Mouse (Mus musculus) G1E (cell line): ENCODE data around the gene Rrp15. TPM values are rescaled to one million over a fixed set of nuclear protein-coding genes. Genes with fewer than 3 reads are reported as not detected.

Experiments
- ATAC-seq: 2 replicates; pipeline ENCODE4 v1.8.0; 2016; ENCODE audit warnings: mild to moderate bottlenecking; ENCODE audit not compliant: insufficient number of reproducible peaks, poor library complexity, low FRiP score, severe bottlenecking; ENCODE audit errors: extremely low read depth
- DNase-seq: peaks from one replicate; pipeline ENCODE4 v3.0.0; 2012; ENCODE audit warnings: low spot score
- H3K27me3 ChIP-seq: 2 replicates; pipeline ENCODE4 v1.6.1; 2012; ENCODE audit warnings: mild to moderate bottlenecking, low read length, inconsistent platforms; ENCODE audit not compliant: insufficient read depth
- H3K36me3 ChIP-seq: replicated peaks from 2 replicates; pipeline ENCODE3; 2012; ENCODE audit warnings: mild to moderate bottlenecking, inconsistent platforms
- H3K4me1 ChIP-seq: 2 replicates; pipeline ENCODE4 v1.6.1; 2012; ENCODE audit warnings: low read depth, low read length, inconsistent platforms, mixed read lengths; ENCODE audit not compliant: insufficient read depth
- H3K4me3 ChIP-seq: 2 replicates; pipeline ENCODE4 v1.5.1; 2012; ENCODE audit warnings: low read depth, mild to moderate bottlenecking, inconsistent platforms, low read length, moderate library complexity, mixed read lengths
- H3K9me3 ChIP-seq: replicated peaks from 2 replicates; pipeline ENCODE4 v1.6.1; 2012; ENCODE audit warnings: inconsistent platforms
- CTCF ChIP-seq: IDR thresholded peaks from 2 replicates; pipeline ENCODE4 v1.5.1; 2012; ENCODE audit warnings: low read depth, low read length, inconsistent platforms, mixed read lengths
- GATA1 ChIP-seq: IDR thresholded peaks from 2 replicates; pipeline ENCODE4 v1.6.1; 2012; ENCODE audit warnings: borderline replicate concordance, low read length, inconsistent platforms, mixed read lengths
- GATA2 ChIP-seq: IDR thresholded peaks from 2 replicates; pipeline ENCODE4 v1.6.1; 2012; ENCODE audit warnings: low read depth, low read length, inconsistent platforms, borderline replicate concordance
- POLR2AphosphoS5 ChIP-seq: IDR thresholded peaks from 2 replicates; pipeline ENCODE4 v1.6.1; 2012; ENCODE audit warnings: low read depth, low read length, inconsistent platforms; ENCODE audit not compliant: insufficient replicate concordance
- TAL1 ChIP-seq: conservative IDR thresholded peaks from 2 replicates; pipeline ENCODE4 v1.6.1; 2012; ENCODE audit warnings: low read depth, low read length, inconsistent platforms, mixed read lengths
- polyA plus RNA-seq: library from polyadenylated mRNA; stranded (reverse); fragments of >175 nt; gene quantifications from 2 replicates; pipeline ENCODE4 v1.2.3, GENCODE M21; 2012
- total RNA-seq, 2 experiments: library from RNA; stranded (forward) in 1 of 2; stranded (reverse) in 1 of 2; fragments of 200-1000 nt in 1 of 2; fragments of >200 nt in 1 of 2; fragmentation: Nextera tagmentation in 1 of 2; gene quantifications; 2 replicates each; pipeline ENCODE4 v1.2.3; 2014 to 2017

The Rrp15 gene
- total and polyA plus RNA-seq, 3 experiments = 11.9 to 71.9 (median 23.1) TPM

DNA sequence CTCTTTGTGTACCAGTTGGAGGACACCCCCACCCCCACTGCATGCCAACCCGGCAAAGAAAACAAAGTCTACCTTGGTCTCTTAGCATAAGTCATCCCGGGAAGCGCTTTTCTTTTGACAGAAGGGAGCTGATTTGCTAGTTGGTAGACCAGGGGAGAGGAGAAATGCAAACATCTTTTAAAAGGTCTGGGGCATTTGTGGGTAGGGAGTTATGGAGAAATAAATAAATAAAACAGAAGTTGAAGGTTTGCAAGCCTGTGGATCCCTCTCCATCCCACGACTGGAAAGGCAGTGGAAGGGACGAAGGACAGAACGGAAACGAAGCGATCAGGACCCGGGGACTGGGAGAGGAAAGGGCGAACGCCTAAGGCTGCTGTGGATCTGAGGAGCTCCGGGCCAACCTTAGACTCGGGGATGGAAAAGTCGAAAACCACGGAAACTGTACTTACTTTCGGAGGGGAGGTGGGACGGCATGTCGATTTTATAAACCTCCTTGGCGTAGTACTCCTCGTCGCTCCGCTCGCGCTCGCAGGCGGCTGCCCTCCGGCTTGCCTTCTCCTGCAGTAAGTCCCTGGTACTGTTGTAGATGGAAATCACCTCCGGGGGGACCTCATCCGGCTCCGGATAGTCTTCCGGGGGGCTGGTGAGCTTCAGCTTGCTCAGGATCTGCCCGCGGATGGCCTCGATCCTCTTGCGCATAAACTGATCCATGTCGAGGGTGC lies 45.0 kb downstream of the Rrp15 start:
- Histone ChIP-seq H3K4me1 (no peaks in the 10 kb centered on the region), H3K4me3 (no peak overlapping the region), H3K9me3 (peaks cover 21% of the 10 kb centered on the region), H3K27me3 (no peaks in the 10 kb centered on the region), H3K36me3 (peaks cover 13% of the 10 kb centered on the region)
- TF ChIP-seq CTCF (no peak), GATA1 (no peak), GATA2 (no peak), TAL1 (no peak), POLR2AphosphoS5 (no peak)
- ATAC-seq (no peak), DNase-seq (no peak)

DNA sequence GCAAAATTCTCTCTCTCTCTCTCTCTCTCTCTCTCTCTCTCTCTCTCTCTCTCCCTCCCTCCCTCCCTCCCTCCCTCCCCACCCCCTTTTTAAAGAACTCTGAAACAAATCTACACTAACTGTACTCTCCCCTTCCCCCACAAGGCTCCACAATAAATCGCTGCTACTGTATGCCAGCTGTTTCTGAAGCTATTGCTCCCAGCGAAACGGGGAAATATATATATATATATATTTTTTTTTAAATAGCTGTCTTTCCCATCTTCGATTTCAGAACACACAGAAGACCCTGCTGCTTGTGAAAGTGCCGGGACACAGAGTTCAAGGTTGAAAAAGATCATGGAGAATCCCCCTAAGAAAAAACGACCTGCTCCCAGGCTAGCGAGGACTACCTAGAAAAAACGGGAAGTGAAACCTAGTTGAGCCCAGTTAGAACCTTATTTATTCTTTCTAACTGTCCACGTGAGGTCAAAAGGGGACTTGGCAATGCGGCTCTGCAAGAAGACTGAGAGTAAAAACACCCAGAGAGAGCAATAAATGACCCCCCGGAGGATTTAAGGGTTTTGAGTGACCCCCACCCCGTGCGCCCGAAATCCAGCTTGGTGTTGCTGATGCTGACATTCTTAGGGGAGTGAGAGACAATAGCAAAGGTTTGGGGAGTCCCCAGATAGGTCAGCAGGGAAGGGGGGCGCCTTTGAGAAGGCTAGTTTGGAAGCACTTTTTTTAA lies 45.7 kb downstream of the Rrp15 start:
- DNase-seq = no peak
- H3K4me1 ChIP-seq = no peaks in the 10 kb centered on the region
- TF ChIP-seq CTCF = no peak
- no peak for TF ChIP-seq GATA2
- TF ChIP-seq TAL1 = no peak
- no peak for TF ChIP-seq GATA1
- TF ChIP-seq POLR2AphosphoS5 = no peak
- H3K27me3 ChIP-seq = no peaks in the 10 kb centered on the region
- no peak for ATAC-seq
- H3K9me3 ChIP-seq = peaks cover 21% of the 10 kb centered on the region
- no peak overlapping the region for H3K4me3 ChIP-seq
- peaks cover 13% of the 10 kb centered on the region for H3K36me3 ChIP-seq

DNA sequence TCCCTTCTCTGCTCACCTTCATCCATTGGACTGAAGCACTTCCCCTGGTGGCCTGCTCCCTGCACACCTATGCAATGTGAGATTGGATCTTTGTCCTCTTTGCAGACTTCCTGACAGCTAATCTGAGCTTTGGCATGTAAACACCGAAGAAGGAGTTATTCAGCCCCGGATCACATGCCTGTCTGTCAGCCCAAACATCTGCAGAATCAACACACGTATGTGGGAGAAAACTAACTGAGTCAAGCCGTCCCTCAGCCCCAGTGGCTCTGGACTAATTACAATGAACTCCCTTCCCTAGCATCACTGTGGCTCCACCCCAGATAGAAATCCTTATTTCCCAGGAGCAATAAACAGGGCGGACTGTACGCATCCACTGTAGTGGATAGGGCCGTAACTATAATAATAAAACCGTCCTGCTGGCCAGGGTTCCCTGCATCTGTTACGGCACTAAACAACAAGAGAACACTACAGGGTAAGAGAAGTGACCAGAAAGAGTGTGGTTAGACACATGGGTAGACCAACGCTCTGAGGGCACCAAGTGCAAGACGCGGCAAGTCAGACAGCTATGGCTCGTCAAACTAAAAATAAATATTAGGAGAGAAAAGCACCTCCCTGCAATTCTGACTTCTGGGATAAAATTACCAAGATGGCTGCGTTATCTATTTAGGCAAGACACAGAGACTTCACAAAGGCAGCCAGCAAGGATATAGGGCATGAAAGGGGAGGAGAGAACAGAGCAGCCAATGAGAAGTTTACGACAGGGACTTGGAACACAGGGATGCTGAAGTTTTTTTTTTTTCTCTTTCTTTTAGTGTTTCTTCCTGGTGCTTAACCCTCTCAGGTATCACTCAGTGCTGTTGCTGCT lies 46.5 kb downstream of the Rrp15 start:
- Histone ChIP-seq H3K4me1 (no peaks in the 10 kb centered on the region), H3K4me3 (no peak overlapping the region), H3K27me3 (no peaks in the 10 kb centered on the region), H3K36me3 (peaks cover 8% of the 10 kb centered on the region), H3K9me3 (peaks cover 23% of the 10 kb centered on the region)
- TF ChIP-seq GATA2 (no peak), TAL1 (no peak), CTCF (no peak), GATA1 (no peak), POLR2AphosphoS5 (no peak)
- DNase-seq (no peak), ATAC-seq (no peak)

DNA sequence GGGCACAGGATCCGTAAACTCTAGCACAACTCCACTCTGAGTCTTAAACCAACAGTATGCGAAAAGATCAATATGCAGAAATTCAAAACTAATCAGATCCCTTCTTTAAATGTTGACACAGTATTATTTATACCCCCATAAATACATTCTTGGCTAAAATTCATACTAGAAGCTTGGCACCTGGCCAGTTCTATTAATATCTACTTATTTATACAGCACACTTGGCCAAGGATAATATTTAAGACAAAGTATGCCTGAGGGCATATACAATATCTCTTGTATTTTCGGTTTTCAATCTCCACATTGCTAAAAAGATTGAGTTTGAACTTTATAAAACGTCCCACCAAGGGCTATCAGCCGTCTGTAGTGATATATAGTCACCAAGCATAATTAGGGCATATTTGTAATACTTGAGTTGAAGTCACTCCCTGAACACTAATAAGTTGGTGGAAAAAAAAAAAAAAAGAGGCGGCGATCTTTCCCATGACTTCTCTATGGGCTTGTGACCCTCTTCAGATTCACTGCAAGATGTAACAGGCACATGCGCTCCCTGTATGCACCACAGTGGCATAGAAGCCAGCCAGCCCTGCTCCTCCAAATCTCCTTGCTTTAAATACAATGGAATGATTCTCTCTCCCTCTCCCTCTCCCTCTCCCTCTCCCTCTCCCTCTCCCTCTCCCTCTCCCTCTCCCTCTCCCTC lies 47.8 kb downstream of the Rrp15 start:
- Histone ChIP-seq H3K4me1 (no peaks in the 10 kb centered on the region), H3K9me3 (peaks cover 24% of the 10 kb centered on the region), H3K27me3 (no peaks in the 10 kb centered on the region), H3K4me3 (no peak overlapping the region), H3K36me3 (peaks cover 6% of the 10 kb centered on the region)
- TF ChIP-seq GATA1 (no peak), TAL1 (no peak), CTCF (no peak), GATA2 (no peak), POLR2AphosphoS5 (no peak)
- DNase-seq = no peak
- ATAC-seq = no peak

DNA sequence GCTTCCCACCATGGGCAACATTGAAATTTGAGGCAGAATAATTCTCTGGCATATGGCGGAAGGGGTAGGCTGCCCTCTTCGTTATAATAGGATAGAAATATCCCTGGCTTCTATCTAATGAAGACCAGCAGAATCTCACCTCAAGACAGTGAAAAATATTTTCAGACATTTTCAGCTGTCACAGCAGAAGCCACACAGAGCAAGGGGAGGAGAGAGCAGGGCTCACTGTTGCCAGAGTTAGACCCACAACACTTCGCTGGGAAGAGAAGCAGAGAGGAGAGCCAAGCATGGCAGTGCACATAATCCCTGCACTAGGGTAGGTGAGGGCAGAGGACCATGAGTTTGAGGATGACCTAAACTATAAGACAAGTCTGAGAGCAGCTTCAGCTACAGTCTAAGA lies 48.7 kb downstream of the Rrp15 start:
- DNase-seq (no peak), ATAC-seq (no peak)
- Histone ChIP-seq H3K9me3 (peaks cover 20% of the 10 kb centered on the region), H3K36me3 (peaks cover 5% of the 10 kb centered on the region), H3K4me1 (no peaks in the 10 kb centered on the region), H3K4me3 (no peak overlapping the region), H3K27me3 (no peaks in the 10 kb centered on the region)
- TF ChIP-seq POLR2AphosphoS5 (no peak), TAL1 (no peak), GATA2 (no peak), CTCF (no peak), GATA1 (no peak)
